Mouse (Mus musculus): ENCODE measurements around the gene Prrt1.

DNA sequence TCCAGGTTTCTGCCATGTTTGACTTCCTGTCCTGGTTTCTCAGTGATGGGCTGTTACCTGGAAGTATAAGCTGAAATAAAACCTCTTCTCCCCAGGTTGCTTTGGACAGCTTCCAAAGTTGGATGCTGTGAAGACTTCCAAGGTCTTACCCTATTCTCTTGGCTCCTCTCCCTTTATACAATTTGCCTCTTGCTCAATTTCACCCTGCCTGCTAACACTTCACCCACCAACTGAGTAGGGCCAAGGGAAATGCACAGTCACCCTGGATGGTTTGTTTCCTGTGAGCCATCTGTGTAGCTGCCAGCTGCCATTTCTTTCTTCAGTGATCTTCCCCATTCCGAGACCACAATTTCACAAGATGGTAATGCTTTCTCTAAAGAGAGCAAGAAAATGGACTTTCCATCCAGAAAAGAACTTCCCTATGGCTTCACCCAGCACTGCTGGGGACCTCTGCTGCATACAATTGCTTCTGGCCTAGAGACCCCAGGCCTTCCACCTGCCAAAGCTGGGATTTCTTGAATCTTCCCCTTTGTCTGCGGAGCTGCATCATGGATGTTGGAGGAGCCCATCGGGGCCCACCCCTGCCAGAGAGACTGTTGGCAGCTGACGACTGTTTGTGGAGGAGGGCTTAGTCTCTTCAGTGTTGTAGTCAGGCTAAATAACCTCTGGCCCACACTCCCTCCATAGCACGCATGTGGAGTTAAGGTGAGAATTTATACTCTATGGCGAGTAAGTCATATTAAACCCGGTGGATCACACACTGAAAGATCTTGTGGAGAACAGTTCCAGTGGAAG, 10.3 kb downstream of the Prrt1 start:
- TF ChIP-seq EP300 (optimal IDR thresholded peaks at IDR 0.05) (no peak), CTCF (IDR thresholded peaks at IDR 0.05; ENCODE audit: low read depth) (no peak)

Measured in stomach, postnatal 0 days (tissue).